14 mouse cellular contexts compared by ENCODE assay signal in genomic region chr11:11835361-11835760, GRCm38 (mm10). TPM values are rescaled to one million over a fixed set of nuclear protein-coding genes. Genes with fewer than 3 reads are reported as not detected.
DNase-seq lines count a peak whose midpoint lies in the region; ATAC-seq lines count a peak whose summit lies in the region.
"Had no signal": no experiment of that assay in that cellular context is flagged by ENCODE, and none has a peak within 500 bp of the region (broad histone marks: within the 10 kb centered on the region; RNA-seq: fewer than 3 reads in every experiment).

No protein-coding gene starts in this region.

- no peak for ATAC-seq in heart, embryonic 15.5 days (replicated peaks; ENCODE audit: insufficient number of reproducible peaks, insufficient read depth, low FRiP score, low read depth)
- ATAC-seq in intestine, embryonic 15.5 days: peak; percentile 37
- ATAC-seq in liver, embryonic 15.5 days (ENCODE audit: insufficient read depth): peak; percentile 47
- no peak for ATAC-seq in midbrain, embryonic 15.5 days (replicated peaks)
- ATAC-seq: activated CD4-positive, CD25-positive, alpha-beta regulatory T cell, adult 4 months had no signal

- H3K9me3 ChIP-seq in heart, embryonic 15.5 days (replicated peaks): no peaks in the 10 kb centered on the region
- no peaks in the 10 kb centered on the region for H3K9me3 ChIP-seq in intestine, embryonic 15.5 days
- H3K9me3 ChIP-seq in liver, embryonic 15.5 days (replicated peaks): no peaks in the 10 kb centered on the region
- no peaks in the 10 kb centered on the region for H3K9me3 ChIP-seq in midbrain, embryonic 15.5 days
- H3K9me3 ChIP-seq: forebrain, embryonic 12.5 days had no signal

- H3K4me3 ChIP-seq in heart, embryonic 15.5 days: no peak overlapping the region
- no peak overlapping the region for H3K4me3 ChIP-seq in intestine, embryonic 15.5 days (replicated peaks)
- no peak overlapping the region for H3K4me3 ChIP-seq in liver, embryonic 15.5 days (replicated peaks)
- no peak overlapping the region for H3K4me3 ChIP-seq in midbrain, embryonic 15.5 days
- H3K4me3 ChIP-seq: forebrain, embryonic 12.5 days had no signal

- WGBS in heart, embryonic 15.5 days: 20% methylated on average over 6 of the region's 6 CpGs
- 32% methylated on average over 6 of the region's 6 CpGs for WGBS in intestine, embryonic 15.5 days
- 8% methylated on average over 6 of the region's 6 CpGs for WGBS in liver, embryonic 15.5 days (ENCODE audit: insufficient replicate concordance)
- WGBS in midbrain, embryonic 15.5 days: 41% methylated on average over 6 of the region's 6 CpGs

- DNase-seq in heart, adult 18-20 months: no peak
- peak; percentile 74 for DNase-seq in c-Kit-positive CD71-positive TER-119-negative erythroid progenitor cells, embryonic 14.5 days (ENCODE audit: low read depth)
- DNase-seq in cerebellum, postnatal 14 days: no peak
- DNase-seq in layer of hippocampus, postnatal 10 days (ENCODE audit: low spot score in 2 of 2): no peak
- DNase-seq: gastrocnemius, postnatal 25 days; kidney, adult 18-20 months had no signal

- no peaks in the 10 kb centered on the region for H3K27me3 ChIP-seq in heart, embryonic 15.5 days
- no peaks in the 10 kb centered on the region for H3K27me3 ChIP-seq in intestine, embryonic 15.5 days (replicated peaks)
- peaks cover 37% of the 10 kb centered on the region for H3K27me3 ChIP-seq in liver, embryonic 15.5 days
- no peaks in the 10 kb centered on the region for H3K27me3 ChIP-seq in midbrain, embryonic 15.5 days (replicated peaks)
- H3K27me3 ChIP-seq: CH12.LX had no signal

- H3K4me1 ChIP-seq in heart, embryonic 15.5 days (replicated peaks): peaks cover 69% of the 10 kb centered on the region
- H3K4me1 ChIP-seq in intestine, embryonic 15.5 days (replicated peaks): peaks cover 46% of the 10 kb centered on the region
- H3K4me1 ChIP-seq in liver, embryonic 15.5 days (replicated peaks): peaks cover 86% of the 10 kb centered on the region
- peaks cover 5% of the 10 kb centered on the region; the same call in 1 of the 2 replicates for H3K4me1 ChIP-seq in midbrain, embryonic 15.5 days

- H3K36me3 ChIP-seq in heart, embryonic 15.5 days: no peaks in the 10 kb centered on the region
- no peaks in the 10 kb centered on the region for H3K36me3 ChIP-seq in intestine, embryonic 15.5 days
- H3K36me3 ChIP-seq in liver, embryonic 15.5 days (replicated peaks): no peaks in the 10 kb centered on the region
- H3K36me3 ChIP-seq in midbrain, embryonic 15.5 days (replicated peaks): no peaks in the 10 kb centered on the region
- H3K36me3 ChIP-seq: forebrain, embryonic 12.5 days had no signal

- H3K4me2 ChIP-seq in heart, embryonic 15.5 days: no peak overlapping the region
- H3K4me2 ChIP-seq in intestine, embryonic 15.5 days (replicated peaks): no peak overlapping the region
- peak overlapping the region; percentile 79 for H3K4me2 ChIP-seq in liver, embryonic 15.5 days
- H3K4me2 ChIP-seq in midbrain, embryonic 15.5 days: no peak overlapping the region
- H3K4me2 ChIP-seq: forebrain, embryonic 12.5 days had no signal

- H3K9ac ChIP-seq in heart, embryonic 15.5 days: no peak overlapping the region
- H3K9ac ChIP-seq in intestine, embryonic 15.5 days: no peak overlapping the region
- H3K9ac ChIP-seq in liver, embryonic 15.5 days: peak overlapping the region; percentile 37; the same call in 1 of the 2 replicates
- H3K9ac ChIP-seq in midbrain, embryonic 15.5 days: no peak overlapping the region
- H3K9ac ChIP-seq: forebrain, embryonic 12.5 days had no signal

- peak overlapping the region; percentile 81 for H3K27ac ChIP-seq in heart, embryonic 15.5 days
- H3K27ac ChIP-seq in intestine, embryonic 15.5 days: 0 out of 2 replicates have a peak overlapping the region, but pooled peaks have one; percentile 29
- H3K27ac ChIP-seq in liver, embryonic 15.5 days (replicated peaks): peak overlapping the region; percentile 88
- H3K27ac ChIP-seq in midbrain, embryonic 15.5 days: no peak overlapping the region
- H3K27ac ChIP-seq: forebrain, embryonic 12.5 days; macrophage had no signal

RNA-seq across cellular contexts. Expression of gene Fignl1, which starts 26.6 kb away (rescaled TPM):
- polyA plus RNA-seq in heart, embryonic 15.5 days (2015; fragmentation: Nextera tagmentation; extraction: Ambion mirVana): 42.5 and 45.8 TPM in 2 replicates
- total RNA-seq in heart, adult 18-20 months (2021): under 1 TPM; 0.44 to 0.62 TPM
- 46.9 and 52.8 TPM in 2 replicates for polyA plus RNA-seq in intestine, embryonic 15.5 days (2015; fragmentation: Nextera tagmentation; extraction: Ambion mirVana)
- 85.0 and 93.2 TPM in 2 replicates for polyA plus RNA-seq in liver, embryonic 15.5 days (2015; fragmentation: Nextera tagmentation; extraction: Ambion mirVana)
- polyA plus RNA-seq in midbrain, embryonic 15.5 days (2015; fragmentation: Nextera tagmentation; extraction: Ambion mirVana): 9.8 and 12.5 TPM in 2 replicates
- total RNA-seq in layer of hippocampus, postnatal 10 days (2021): 1 to 10 TPM; 2.1 to 2.9 TPM

Comparison
In these comparisons a context has a peak if more than half of its experiments do, and no peak if none do; other contexts are left out.
1. ATAC-seq: peak in intestine, embryonic 15.5 days (single experiment) and liver, embryonic 15.5 days (single experiment); none in heart, embryonic 15.5 days (single experiment) and midbrain, embryonic 15.5 days (single experiment).